Mouse (Mus musculus): ENCODE measurements around the gene Tmie. TPM values are rescaled to one million over a fixed set of nuclear protein-coding genes. Genes with fewer than 3 reads are reported as not detected.
A peak's percentile ranks its signal among the peaks of the same experiment; 100 is the strongest.

The Tmie gene
- 1.5 and 1.6 TPM in 2 replicates for polyA plus RNA-seq (2015; fragmentation: Nextera tagmentation; extraction: Ambion mirVana)

- peak within 1 kb of the TSS; percentile 89 for H3K27ac ChIP-seq (ENCODE audit: low read length)
- 0 out of 2 replicates have a peak, but pooled peaks cover 3% of the 10 kb centered on the region for H3K36me3 ChIP-seq (ENCODE audit: control insufficient read depth, insufficient read depth, low read length)
- peak within 1 kb of the TSS; percentile 93 for H3K4me2 ChIP-seq (ENCODE audit: low read depth, low read length)
- H3K4me3 ChIP-seq (ENCODE audit: low read length) = peak within 1 kb of the TSS; percentile 70
- WGBS = under 1% methylated on average over 37 of the region's 57 CpGs
- peak; percentile 87 for ATAC-seq (ENCODE audit: low read depth)
- peak within 1 kb of the TSS; percentile 73 for H3K9ac ChIP-seq (ENCODE audit: low read length)
- no peaks in the 10 kb centered on the region for H3K27me3 ChIP-seq (ENCODE audit: control insufficient read depth, insufficient read depth, low read depth, low read length)
- H3K9me3 ChIP-seq (ENCODE audit: control insufficient read depth, low read length) = no peaks in the 10 kb centered on the region
- peaks cover 28% of the 10 kb centered on the region for H3K4me1 ChIP-seq (replicated peaks; ENCODE audit: control insufficient read depth, insufficient read depth, low read length)
Measured at GRCm38 (mm10) chr9:110879998-110880561, at the start of gene Tmie. TSS of gene Tmie (minus strand) at chr9:110880113.

- no peaks in the 10 kb centered on the region for H3K27me3 ChIP-seq (ENCODE audit: control insufficient read depth, insufficient read depth, low read depth, low read length)
- no peak overlapping the region for H3K27ac ChIP-seq (ENCODE audit: low read length)
- H3K9ac ChIP-seq (ENCODE audit: low read length) = no peak overlapping the region
- H3K4me2 ChIP-seq (ENCODE audit: low read depth, low read length) = no peak overlapping the region
- no peaks in the 10 kb centered on the region for H3K4me1 ChIP-seq (replicated peaks; ENCODE audit: control insufficient read depth, insufficient read depth, low read length)
- 17% methylated on average over 7 of the region's 7 CpGs for WGBS
- H3K4me3 ChIP-seq (ENCODE audit: low read length) = no peak overlapping the region
- ATAC-seq (ENCODE audit: low read depth) = no peak
- no peaks in the 10 kb centered on the region for H3K9me3 ChIP-seq (ENCODE audit: control insufficient read depth, low read length)
- H3K36me3 ChIP-seq (ENCODE audit: control insufficient read depth, insufficient read depth, low read length) = no peaks in the 10 kb centered on the region
Measured at GRCm38 (mm10) chr9:110922759-110923158, 42.8 kb upstream of the Tmie start.

GRCm38 (mm10) chr9:110920665-110921419 is 40.9 kb upstream of the Tmie start:
- H3K9ac ChIP-seq (ENCODE audit: low read length) = 0 out of 2 replicates have a peak overlapping the region, but pooled peaks have one; percentile 13
- H3K27me3 ChIP-seq (ENCODE audit: control insufficient read depth, insufficient read depth, low read depth, low read length) = no peaks in the 10 kb centered on the region
- no peaks in the 10 kb centered on the region for H3K9me3 ChIP-seq (ENCODE audit: control insufficient read depth, low read length)
- H3K4me2 ChIP-seq (ENCODE audit: low read depth, low read length) = peak overlapping the region; percentile 5; the same call in 1 of the 2 replicates
- no peaks in the 10 kb centered on the region for H3K36me3 ChIP-seq (ENCODE audit: control insufficient read depth, insufficient read depth, low read length)
- peak overlapping the region; percentile 56; the same call in 1 of the 2 replicates for H3K27ac ChIP-seq (ENCODE audit: low read length)
- peak; percentile 43; the same call in 1 of the 2 replicates for ATAC-seq (ENCODE audit: low read depth)
- no peak overlapping the region for H3K4me3 ChIP-seq (ENCODE audit: low read length)
- H3K4me1 ChIP-seq (replicated peaks; ENCODE audit: control insufficient read depth, insufficient read depth, low read length) = no peaks in the 10 kb centered on the region
- WGBS = 51% methylated on average over 15 of the region's 15 CpGs

GRCm38 (mm10) chr9:110916786-110917185 is 36.9 kb upstream of the Tmie start, which contains the start of gene Fam240a:
TSS of gene Fam240a (minus strand) at chr9:110916861.
- H3K4me1 ChIP-seq (replicated peaks; ENCODE audit: control insufficient read depth, insufficient read depth, low read length) = no peaks in the 10 kb centered on the region
- 82% methylated on average over 7 of the region's 7 CpGs for WGBS
- H3K27me3 ChIP-seq (ENCODE audit: control insufficient read depth, insufficient read depth, low read depth, low read length) = no peaks in the 10 kb centered on the region
- H3K4me3 ChIP-seq (ENCODE audit: low read length) = no peak within 1 kb of the TSS
- no peak within 1 kb of the TSS for H3K9ac ChIP-seq (ENCODE audit: low read length)
- no peak within 1 kb of the TSS for H3K4me2 ChIP-seq (ENCODE audit: low read depth, low read length)
- no peak within 1 kb of the TSS for H3K27ac ChIP-seq (ENCODE audit: low read length)
- ATAC-seq (ENCODE audit: low read depth) = no peak
- H3K36me3 ChIP-seq (ENCODE audit: control insufficient read depth, insufficient read depth, low read length) = no peaks in the 10 kb centered on the region
- no peaks in the 10 kb centered on the region for H3K9me3 ChIP-seq (ENCODE audit: control insufficient read depth, low read length)

GRCm38 (mm10) chr9:110915466-110915865 is 35.6 kb upstream of the Tmie start:
- Histone ChIP-seq H3K4me3 (ENCODE audit: low read length) (no peak overlapping the region), H3K9me3 (ENCODE audit: control insufficient read depth, low read length) (no peaks in the 10 kb centered on the region), H3K36me3 (ENCODE audit: control insufficient read depth, insufficient read depth, low read length) (no peaks in the 10 kb centered on the region), H3K27me3 (ENCODE audit: control insufficient read depth, insufficient read depth, low read depth, low read length) (no peaks in the 10 kb centered on the region), H3K9ac (ENCODE audit: low read length) (no peak overlapping the region), H3K27ac (ENCODE audit: low read length) (no peak overlapping the region), H3K4me2 (ENCODE audit: low read depth, low read length) (no peak overlapping the region), H3K4me1 (replicated peaks; ENCODE audit: control insufficient read depth, insufficient read depth, low read length) (no peaks in the 10 kb centered on the region)
- ATAC-seq (ENCODE audit: low read depth) = no peak
- WGBS = 51% methylated on average over 8 of the region's 8 CpGs

GRCm38 (mm10) chr9:110914631-110915236 is 34.8 kb upstream of the Tmie start:
- no peaks in the 10 kb centered on the region for H3K4me1 ChIP-seq (replicated peaks; ENCODE audit: control insufficient read depth, insufficient read depth, low read length)
- H3K9me3 ChIP-seq (ENCODE audit: control insufficient read depth, low read length) = no peaks in the 10 kb centered on the region
- ATAC-seq (ENCODE audit: low read depth) = no peak
- no peaks in the 10 kb centered on the region for H3K27me3 ChIP-seq (ENCODE audit: control insufficient read depth, insufficient read depth, low read depth, low read length)
- H3K27ac ChIP-seq (ENCODE audit: low read length) = no peak overlapping the region
- H3K9ac ChIP-seq (ENCODE audit: low read length) = no peak overlapping the region
- H3K36me3 ChIP-seq (ENCODE audit: control insufficient read depth, insufficient read depth, low read length) = no peaks in the 10 kb centered on the region
- 51% methylated on average over 21 of the region's 21 CpGs for WGBS
- no peak overlapping the region for H3K4me3 ChIP-seq (ENCODE audit: low read length)
- no peak overlapping the region for H3K4me2 ChIP-seq (ENCODE audit: low read depth, low read length)

- ATAC-seq (ENCODE audit: low read depth) = no peak
- Histone ChIP-seq H3K4me1 (replicated peaks; ENCODE audit: control insufficient read depth, insufficient read depth, low read length) (no peaks in the 10 kb centered on the region), H3K9ac (ENCODE audit: low read length) (no peak overlapping the region), H3K27me3 (ENCODE audit: control insufficient read depth, insufficient read depth, low read depth, low read length) (no peaks in the 10 kb centered on the region), H3K4me3 (ENCODE audit: low read length) (no peak overlapping the region), H3K4me2 (ENCODE audit: low read depth, low read length) (no peak overlapping the region), H3K27ac (ENCODE audit: low read length) (no peak overlapping the region), H3K36me3 (ENCODE audit: control insufficient read depth, insufficient read depth, low read length) (no peaks in the 10 kb centered on the region), H3K9me3 (ENCODE audit: control insufficient read depth, low read length) (no peaks in the 10 kb centered on the region)
- WGBS = 67% methylated on average over 6 of the region's 6 CpGs
Measured at GRCm38 (mm10) chr9:110909371-110909967, 29.6 kb upstream of the Tmie start.

- ATAC-seq (ENCODE audit: low read depth) = no peak
- Histone ChIP-seq H3K9me3 (ENCODE audit: control insufficient read depth, low read length) (no peaks in the 10 kb centered on the region), H3K4me1 (replicated peaks; ENCODE audit: control insufficient read depth, insufficient read depth, low read length) (no peaks in the 10 kb centered on the region), H3K27me3 (ENCODE audit: control insufficient read depth, insufficient read depth, low read depth, low read length) (no peaks in the 10 kb centered on the region), H3K27ac (ENCODE audit: low read length) (no peak overlapping the region), H3K4me3 (ENCODE audit: low read length) (no peak overlapping the region), H3K9ac (ENCODE audit: low read length) (no peak overlapping the region), H3K4me2 (ENCODE audit: low read depth, low read length) (no peak overlapping the region), H3K36me3 (ENCODE audit: control insufficient read depth, insufficient read depth, low read length) (no peaks in the 10 kb centered on the region)
- 94% methylated on average over 3 of the region's 3 CpGs for WGBS
Measured at GRCm38 (mm10) chr9:110908631-110909016, 28.7 kb upstream of the Tmie start.
